Mouse (Mus musculus) testis, adult 2 months (tissue): ENCODE measurements around the gene Cilp. TPM values are rescaled to one million over a fixed set of nuclear protein-coding genes. Genes with fewer than 3 reads are reported as not detected.
"Not testable (repeated sequence)": the region's sequence is repeated elsewhere in the genome, so short reads cannot be mapped to it uniquely, and the experiment has no call there.

ENCODE experiments used
- H3K27ac ChIP-seq: fragments of 200-500 bp; 2 replicates; pipeline ENCODE4 v1.5.1; 2012; ENCODE audit warnings: low read depth, low read length; ENCODE audit not compliant: control insufficient read depth, insufficient read depth
- H3K27me3 ChIP-seq: fragments of 200-500 bp; 2 replicates; pipeline ENCODE4 v1.6.1; 2012; ENCODE audit warnings: mild to moderate bottlenecking, low read length, moderate library complexity; ENCODE audit not compliant: control insufficient read depth, insufficient read depth
- H3K36me3 ChIP-seq: fragments of 200-500 bp; 2 replicates; pipeline ENCODE4 v1.6.1; 2012; ENCODE audit warnings: mild to moderate bottlenecking, low read length; ENCODE audit not compliant: control insufficient read depth, insufficient read depth
- H3K4me1 ChIP-seq: fragments of 200-500 bp; 2 replicates; pipeline ENCODE4 v1.6.1; 2012; ENCODE audit warnings: low read length; ENCODE audit not compliant: control insufficient read depth, insufficient read depth
- H3K4me3 ChIP-seq: fragments of 200-500 bp; 2 replicates; pipeline ENCODE4 v1.5.1; 2012; ENCODE audit warnings: low read depth, mild to moderate bottlenecking, low read length, moderate library complexity, mixed read lengths; ENCODE audit not compliant: control insufficient read depth
- CTCF ChIP-seq: fragments of 200-500 bp; IDR thresholded peaks from 2 replicates; pipeline ENCODE4 v1.5.1; 2012; ENCODE audit warnings: low read depth, mild to moderate bottlenecking, inconsistent platforms, low read length, moderate library complexity; ENCODE audit not compliant: control insufficient read depth, insufficient read depth, insufficient replicate concordance
- POLR2A ChIP-seq: fragments of 200-500 bp; IDR thresholded peaks from 2 replicates; pipeline ENCODE4 v1.6.1; 2012; ENCODE audit warnings: low read depth, mild to moderate bottlenecking, inconsistent platforms, low read length, moderate library complexity; ENCODE audit not compliant: control insufficient read depth
- polyA plus RNA-seq: library from polyadenylated mRNA; depleted of rRNA; stranded (reverse); fragments of >200 nt; gene quantifications from 2 replicates; pipeline ENCODE4 v1.2.3, GENCODE M21; 2012; rRNA removed

Cilp gene
- 0.26 and 0.33 TPM in 2 replicates for polyA plus RNA-seq

DNA sequence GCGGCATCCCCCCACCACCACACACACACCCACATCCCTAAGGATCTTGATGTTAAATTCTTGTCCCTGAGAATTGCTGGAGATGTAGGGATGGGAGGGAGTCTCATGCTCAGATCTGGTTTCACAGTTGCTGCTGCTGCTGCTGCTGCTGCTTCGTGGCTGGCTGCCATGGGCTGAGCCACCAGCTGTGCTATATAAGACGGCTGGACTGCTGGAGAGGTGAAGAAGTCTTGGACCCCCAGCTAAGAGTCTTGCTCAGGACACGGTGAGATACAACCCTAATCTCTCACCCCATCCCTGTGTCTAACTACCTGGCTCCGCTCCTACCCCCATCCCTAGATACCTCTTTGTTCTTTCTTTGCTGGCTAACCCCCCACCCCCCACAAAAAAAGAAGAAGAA, at the start of gene Cilp:
Cilp (plus strand) TSS at position 222 of the 400 bp plus-strand sequence.
- Histone ChIP-seq H3K36me3 (no peaks in the 10 kb centered on the region), H3K27ac (no peak within 1 kb of the TSS), H3K4me1 (no peaks in the 10 kb centered on the region; the same call in 1 of the 2 replicates), H3K27me3 (no peaks in the 10 kb centered on the region), H3K4me3 (no peak within 1 kb of the TSS)
- TF ChIP-seq POLR2A (no peak), CTCF (no peak)

DNA sequence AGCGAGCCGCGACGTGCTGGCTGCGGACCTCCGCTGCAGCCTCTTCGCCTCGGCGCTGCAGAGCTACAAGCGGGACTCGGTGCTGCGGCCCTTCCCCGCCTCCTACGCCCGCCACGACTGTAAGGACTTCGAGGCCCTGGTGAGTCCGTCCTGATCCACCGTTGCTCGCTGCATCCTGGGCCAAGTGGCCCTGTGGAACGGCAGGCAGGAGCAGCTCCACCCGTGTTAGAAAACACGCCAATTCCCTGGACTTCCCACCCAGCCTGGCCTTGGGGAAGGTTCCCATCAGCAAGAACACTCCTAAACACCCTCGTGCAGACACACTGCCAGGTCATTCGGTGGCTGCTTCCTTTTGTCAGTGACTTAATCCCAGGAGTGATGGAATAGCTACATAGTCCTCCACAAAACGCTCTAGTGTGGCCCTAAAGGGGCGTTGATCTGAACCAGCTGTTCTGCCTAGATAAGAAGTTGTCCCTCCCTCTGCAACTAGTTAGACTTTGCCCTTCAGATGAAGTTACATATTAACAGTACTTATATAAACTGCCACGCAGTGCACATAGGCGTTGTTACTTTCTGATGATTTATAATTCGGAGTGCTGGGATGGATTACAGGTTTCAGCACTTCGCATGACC, 49.4 kb upstream of the Cilp start:
- TF ChIP-seq CTCF (no peak), POLR2A (no peak)
- Histone ChIP-seq H3K4me1 (peaks cover 6% of the 10 kb centered on the region), H3K27me3 (peaks cover 5% of the 10 kb centered on the region; the same call in 1 of the 2 replicates), H3K4me3 (peak overlapping the region; percentile 89), H3K36me3 (no peaks in the 10 kb centered on the region), H3K27ac (peak overlapping the region; percentile 90)

DNA sequence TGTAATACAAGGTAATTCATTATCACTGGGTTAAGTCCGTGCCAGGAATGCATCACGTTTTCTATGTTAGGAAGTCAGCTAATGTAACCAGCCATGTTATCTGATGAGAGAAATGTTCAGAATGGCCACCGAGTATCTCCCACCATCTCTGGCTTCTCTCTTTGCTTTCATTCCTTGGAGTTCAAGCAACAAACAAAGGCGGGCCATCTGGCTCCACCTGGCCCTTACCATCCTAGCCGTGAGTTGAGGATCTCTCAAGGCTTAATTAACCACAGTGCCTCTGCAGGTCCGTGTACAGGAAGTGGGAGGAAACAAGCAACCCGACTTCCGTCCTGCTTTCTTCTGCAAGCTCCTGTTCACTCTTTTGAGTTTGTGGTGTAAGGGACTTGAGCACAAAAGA, 48.0 kb upstream of the Cilp start:
- peaks cover 5% of the 10 kb centered on the region; the same call in 1 of the 2 replicates for H3K27me3 ChIP-seq
- H3K36me3 ChIP-seq: no peaks in the 10 kb centered on the region
- H3K4me1 ChIP-seq: peaks cover 6% of the 10 kb centered on the region
- TF ChIP-seq CTCF (no peak), POLR2A (no peak)
- H3K4me3 ChIP-seq: no peak overlapping the region
- H3K27ac ChIP-seq: no peak overlapping the region

DNA sequence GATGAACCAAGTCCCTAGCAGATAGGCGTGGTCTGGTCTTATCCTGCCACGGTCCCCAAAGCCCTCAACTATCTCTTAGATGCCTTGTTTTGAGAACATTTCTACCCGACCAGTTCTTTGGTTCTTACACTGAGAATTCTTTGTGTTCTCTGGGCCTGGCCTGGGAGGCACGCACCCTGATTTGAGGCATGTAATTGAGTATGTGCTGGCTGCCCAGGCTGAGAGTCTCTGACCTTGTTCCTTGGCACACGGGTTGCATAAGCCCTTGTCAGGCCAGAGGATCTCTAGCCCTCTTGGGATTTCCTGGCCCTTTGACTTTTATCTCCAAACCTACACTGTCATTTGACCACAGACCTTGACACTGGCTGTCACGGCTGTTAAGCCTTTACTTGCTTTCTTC, 47.3 kb upstream of the Cilp start:
- TF ChIP-seq POLR2A: no peak
- TF ChIP-seq CTCF: no peak
- Histone ChIP-seq H3K27me3 (peaks cover 5% of the 10 kb centered on the region; the same call in 1 of the 2 replicates), H3K4me3 (no peak overlapping the region), H3K36me3 (no peaks in the 10 kb centered on the region), H3K27ac (peak overlapping the region; percentile 77), H3K4me1 (peaks cover 6% of the 10 kb centered on the region)

DNA sequence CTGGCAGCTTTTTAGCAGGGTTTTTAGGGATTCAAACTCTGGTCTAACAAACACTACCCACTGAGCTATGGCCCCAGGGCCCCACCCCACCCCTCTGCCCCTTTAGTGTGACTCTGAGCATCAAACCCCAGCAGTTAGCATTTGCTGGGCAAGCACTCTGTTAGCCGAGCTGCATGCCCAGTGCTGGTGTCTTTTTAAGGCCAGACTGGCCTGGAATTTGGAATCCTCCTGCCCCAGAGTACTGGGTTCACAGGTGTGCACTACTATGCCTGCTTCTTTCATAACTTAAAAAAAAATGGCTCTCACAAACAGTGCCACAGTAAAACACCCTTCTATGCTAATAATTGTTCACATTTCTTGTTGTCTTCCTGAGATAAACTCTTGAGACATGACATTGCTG, 46.1 kb upstream of the Cilp start:
- Histone ChIP-seq H3K36me3 (no peaks in the 10 kb centered on the region), H3K4me1 (peaks cover 6% of the 10 kb centered on the region), H3K4me3 (no peak overlapping the region), H3K27ac (no peak overlapping the region), H3K27me3 (peaks cover 5% of the 10 kb centered on the region; the same call in 1 of the 2 replicates)
- TF ChIP-seq POLR2A (no peak), CTCF (no peak)

DNA sequence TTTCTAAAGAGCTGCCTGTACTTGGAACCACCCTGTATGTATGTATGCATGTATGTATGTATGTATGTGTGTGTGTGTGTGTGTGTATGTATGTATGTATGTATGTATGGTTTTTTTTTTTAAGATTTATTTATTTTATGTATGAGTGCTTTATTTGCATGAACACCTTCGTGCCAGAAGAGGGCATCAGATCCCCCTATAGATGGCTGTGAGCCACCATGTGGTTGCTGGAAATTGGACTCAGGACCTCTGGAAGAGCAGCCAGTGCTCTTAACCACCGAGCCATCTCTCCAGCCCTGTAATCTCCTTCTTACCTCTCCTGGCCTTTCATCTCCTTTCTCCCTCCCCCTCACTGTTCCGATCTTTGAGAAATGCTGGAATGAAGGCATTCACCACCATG, 44.6 kb upstream of the Cilp start:
- not testable (repeated sequence) for H3K4me1 ChIP-seq, H3K27me3 ChIP-seq, H3K4me3 ChIP-seq, H3K27ac ChIP-seq, H3K36me3 ChIP-seq

DNA sequence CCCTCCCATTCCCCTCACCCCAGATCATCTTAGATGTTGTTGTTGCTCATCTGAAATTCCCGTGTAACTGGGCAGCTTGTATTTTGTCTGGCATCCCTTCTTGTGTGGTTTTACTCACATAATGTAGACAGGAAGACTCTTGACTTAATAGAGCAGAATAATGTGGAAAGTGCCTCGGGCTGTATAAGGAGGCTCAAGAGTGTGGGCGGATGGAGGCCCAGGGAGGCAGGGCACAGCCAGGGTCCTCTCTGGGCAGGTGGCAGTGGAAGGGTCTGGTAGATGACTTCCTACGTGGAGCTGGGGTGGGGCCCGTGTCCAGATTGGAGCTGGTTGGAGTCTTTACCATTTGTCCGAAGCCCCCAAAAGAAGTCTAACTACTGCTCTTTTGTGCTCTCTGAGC, 41.1 kb upstream of the Cilp start:
- Histone ChIP-seq H3K36me3 (no peaks in the 10 kb centered on the region), H3K4me3 (no peak overlapping the region), H3K27me3 (no peaks in the 10 kb centered on the region), H3K4me1 (no peaks in the 10 kb centered on the region), H3K27ac (no peak overlapping the region)
- TF ChIP-seq POLR2A (no peak), CTCF (no peak)

DNA sequence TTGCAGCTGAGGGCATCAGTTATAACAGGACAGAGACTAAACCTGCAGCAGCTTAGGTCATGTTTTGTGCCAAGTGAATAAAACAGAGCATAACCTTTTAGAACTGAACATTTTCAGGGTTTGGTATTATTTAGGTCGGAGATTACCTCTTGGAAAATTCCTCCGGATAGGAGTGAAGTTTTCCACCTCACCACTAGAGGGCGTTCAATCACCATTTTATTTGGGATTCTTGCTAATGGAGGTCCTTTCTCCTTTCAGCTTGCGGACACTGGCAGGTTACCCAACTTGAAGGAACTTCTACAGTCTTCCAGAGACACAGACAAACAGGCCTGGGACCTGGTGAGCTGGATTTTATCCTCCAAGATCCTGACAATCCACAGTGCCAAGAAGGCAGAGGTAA, 39.2 kb upstream of the Cilp start:
- Histone ChIP-seq H3K4me1 (no peaks in the 10 kb centered on the region; the same call in 1 of the 2 replicates), H3K27ac (no peak overlapping the region), H3K36me3 (no peaks in the 10 kb centered on the region), H3K4me3 (no peak overlapping the region), H3K27me3 (no peaks in the 10 kb centered on the region)
- no peak for TF ChIP-seq CTCF
- no peak for TF ChIP-seq POLR2A
